18 mouse cellular contexts compared by ENCODE assay signal in the genomic region with DNA sequence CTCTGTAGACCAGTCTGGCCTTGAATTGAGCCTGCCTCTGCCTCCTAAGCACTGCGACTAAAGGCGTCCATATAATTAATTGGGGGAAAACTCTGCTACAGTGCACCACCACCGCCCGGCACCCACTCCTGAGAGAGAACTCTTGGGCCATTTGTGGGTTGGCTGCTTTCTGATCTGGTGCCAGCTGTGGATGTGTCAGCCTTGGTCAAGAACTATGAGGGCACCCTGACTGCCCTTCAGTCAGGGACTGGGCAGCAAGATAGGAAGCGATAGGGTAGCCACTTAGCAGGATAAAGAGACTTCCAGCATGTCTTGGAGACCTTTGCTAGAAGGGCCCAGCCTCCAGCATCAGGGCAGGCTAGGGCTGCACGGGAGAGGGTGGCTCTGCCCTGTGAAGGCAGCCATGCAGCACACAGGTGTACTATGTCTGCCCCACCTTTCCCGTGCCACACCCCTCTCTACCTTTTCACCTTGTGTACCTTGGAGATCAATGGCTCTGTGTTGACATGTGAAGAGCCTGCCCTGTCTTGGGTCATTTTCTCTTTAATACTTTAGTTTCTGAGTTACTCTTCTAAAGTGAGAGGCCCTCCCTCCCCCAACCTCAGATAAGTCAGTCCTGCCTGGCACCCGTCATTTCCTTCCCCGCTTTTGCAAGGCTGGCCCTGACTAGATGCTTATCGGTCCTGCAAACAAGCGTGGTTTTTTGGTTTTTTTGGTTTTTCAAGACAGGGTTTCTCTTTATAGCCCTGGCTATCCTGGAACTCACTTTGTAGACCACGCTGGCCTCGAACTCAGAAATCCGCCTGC. TPM values are rescaled to one million over a fixed set of nuclear protein-coding genes. Genes with fewer than 3 reads are reported as not detected.
DNase-seq lines count a peak whose midpoint lies in the region; ATAC-seq and TF ChIP-seq lines count a peak whose summit lies in the region.
"Had no signal": no experiment of that assay in that cellular context is flagged by ENCODE, and none has a peak within 500 bp of the region (broad histone marks: within the 10 kb centered on the region; RNA-seq: fewer than 3 reads in every experiment).

No protein-coding gene starts in this region.

- ATAC-seq in intestine, embryonic 15.5 days: peak; percentile 79
- ATAC-seq in stomach, embryonic 16.5 days (ENCODE audit: insufficient read depth, low FRiP score): peak; percentile 63
- no peak for ATAC-seq in kidney, embryonic 15.5 days (replicated peaks; ENCODE audit: low FRiP score)
- ATAC-seq: midbrain, embryonic 16.5 days had no signal

- no peaks in the 10 kb centered on the region for H3K27me3 ChIP-seq in spleen, adult 2 months (ENCODE audit: control insufficient read depth, insufficient read depth, low read length)
- no peaks in the 10 kb centered on the region for H3K27me3 ChIP-seq in intestine, embryonic 15.5 days (replicated peaks)
- H3K27me3 ChIP-seq in stomach, embryonic 16.5 days (ENCODE audit: control insufficient read depth, insufficient read depth, low read length): no peaks in the 10 kb centered on the region
- no peaks in the 10 kb centered on the region for H3K27me3 ChIP-seq in kidney, embryonic 15.5 days
- H3K27me3 ChIP-seq: heart, embryonic 13.5 days; hindbrain, embryonic 13.5 days; limb, embryonic 13.5 days had no signal

- no peak for TF ChIP-seq CTCF in spleen, adult 2 months (IDR thresholded peaks at IDR 0.05; ENCODE audit: extremely low read depth, insufficient read depth, insufficient read length, insufficient replicate concordance)

- no peak overlapping the region for H3K4me3 ChIP-seq in spleen, adult 2 months (ENCODE audit: extremely low read depth, insufficient read depth, insufficient read length)
- H3K4me3 ChIP-seq in intestine, embryonic 15.5 days (replicated peaks): no peak overlapping the region
- no peak overlapping the region for H3K4me3 ChIP-seq in stomach, embryonic 16.5 days (replicated peaks; ENCODE audit: low read length)
- no peak overlapping the region for H3K4me3 ChIP-seq in kidney, embryonic 15.5 days (replicated peaks)
- H3K4me3 ChIP-seq: erythroblast, embryonic 14.5 days; heart, embryonic 13.5 days; hindbrain, embryonic 13.5 days; limb, embryonic 13.5 days had no signal

- TF ChIP-seq POLR2A in spleen, adult 2 months (IDR thresholded peaks at IDR 0.05; ENCODE audit: low read depth, low read length): no peak

- H3K9me3 ChIP-seq in intestine, embryonic 15.5 days: no peaks in the 10 kb centered on the region
- 0 out of 2 replicates have a peak, but pooled peaks cover 3% of the 10 kb centered on the region for H3K9me3 ChIP-seq in stomach, embryonic 16.5 days (replicated peaks; ENCODE audit: control insufficient read depth, low read length)
- no peaks in the 10 kb centered on the region for H3K9me3 ChIP-seq in kidney, embryonic 15.5 days (replicated peaks)
- H3K9me3 ChIP-seq: hindbrain, embryonic 13.5 days had no signal

- 66% methylated on average over 14 of the region's 14 CpGs for WGBS in spleen, adult 2 months
- 78% methylated on average over 14 of the region's 14 CpGs for WGBS in intestine, embryonic 15.5 days
- WGBS in stomach, embryonic 16.5 days: 75% methylated on average over 14 of the region's 14 CpGs
- 86% methylated on average over 14 of the region's 14 CpGs for WGBS in kidney, embryonic 15.5 days

- H3K27ac ChIP-seq in spleen, adult 2 months (ENCODE audit: insufficient read depth, low read length): peak overlapping the region; percentile 7; the same call in 1 of the 2 replicates
- H3K27ac ChIP-seq in intestine, embryonic 15.5 days: peak overlapping the region; percentile 56
- H3K27ac ChIP-seq in stomach, embryonic 16.5 days (ENCODE audit: low read length): peak overlapping the region; percentile 79
- H3K27ac ChIP-seq in kidney, embryonic 15.5 days: no peak overlapping the region
- H3K27ac ChIP-seq: heart, embryonic 13.5 days; hindbrain, embryonic 13.5 days; limb, embryonic 13.5 days had no signal

- peaks cover 4% of the 10 kb centered on the region; the same call in 1 of the 2 replicates for H3K4me1 ChIP-seq in spleen, adult 2 months (ENCODE audit: control insufficient read depth, insufficient read depth, insufficient read length)
- H3K4me1 ChIP-seq in intestine, embryonic 15.5 days (replicated peaks): peaks cover 22% of the 10 kb centered on the region
- H3K4me1 ChIP-seq in stomach, embryonic 16.5 days (ENCODE audit: control insufficient read depth, insufficient read depth, low read length): peaks cover 8% of the 10 kb centered on the region
- peaks cover 12% of the 10 kb centered on the region; the same call in 1 of the 2 replicates for H3K4me1 ChIP-seq in kidney, embryonic 15.5 days
- H3K4me1 ChIP-seq: hindbrain, embryonic 13.5 days had no signal

- H3K9ac ChIP-seq in intestine, embryonic 15.5 days: no peak overlapping the region
- 0 out of 2 replicates have a peak overlapping the region, but pooled peaks have one; percentile 5 for H3K9ac ChIP-seq in stomach, embryonic 16.5 days (ENCODE audit: low read length)
- H3K9ac ChIP-seq in kidney, embryonic 15.5 days: no peak overlapping the region
- H3K9ac ChIP-seq: heart, embryonic 13.5 days; hindbrain, embryonic 13.5 days; limb, embryonic 13.5 days had no signal

- H3K4me2 ChIP-seq in intestine, embryonic 15.5 days (replicated peaks): no peak overlapping the region
- H3K4me2 ChIP-seq in stomach, embryonic 16.5 days (ENCODE audit: low read depth, low read length): no peak overlapping the region
- H3K4me2 ChIP-seq in kidney, embryonic 15.5 days: no peak overlapping the region
- H3K4me2 ChIP-seq: heart, embryonic 13.5 days; hindbrain, embryonic 13.5 days; limb, embryonic 13.5 days had no signal

- DNase-seq in spleen, adult 2 months (ENCODE audit: low read depth in 1 of 2, low spot score in 2 of 2): no peak
- no peak for DNase-seq in spleen, adult 18-20 months
- peak; percentile 66 for DNase-seq in adrenal gland, adult 8-10 months
- no peak for DNase-seq in cerebellum, adult 8-10 months
- DNase-seq in cerebellum, adult 11-12 months: no peak
- DNase-seq: embryo, embryonic 11 days; gastrocnemius, postnatal 36 days; kidney, postnatal 14 days; lung, postnatal 10 days; thymus, adult 18-20 months had no signal

- H3K36me3 ChIP-seq in spleen, adult 2 months (ENCODE audit: control insufficient read depth, insufficient read depth, low read length): peaks cover 36% of the 10 kb centered on the region
- H3K36me3 ChIP-seq in intestine, embryonic 15.5 days: peaks cover 26% of the 10 kb centered on the region
- peaks cover 25% of the 10 kb centered on the region; the same call in 1 of the 2 replicates for H3K36me3 ChIP-seq in stomach, embryonic 16.5 days (ENCODE audit: control insufficient read depth, insufficient read depth, low read length)
- peaks cover 70% of the 10 kb centered on the region for H3K36me3 ChIP-seq in kidney, embryonic 15.5 days

RNA-seq across cellular contexts. Expression of a gene that starts 8.6 kb away (rescaled TPM):
- 275 and 360 TPM in 2 replicates for polyA plus RNA-seq in spleen, adult 2 months (2012; rRNA removed)
- 10 to 100 TPM; 40.4 to 56.6 (median 46.2) TPM for total RNA-seq in adrenal gland, adult 8-10 months (2022)
- 29.8 and 35.7 TPM in 2 replicates for polyA plus RNA-seq in intestine, embryonic 15.5 days (2015; fragmentation: Nextera tagmentation; extraction: Ambion mirVana)
- 37.9 and 41.7 TPM in 2 replicates for polyA plus RNA-seq in stomach, embryonic 16.5 days (2015; fragmentation: Nextera tagmentation; extraction: Ambion mirVana)
- polyA plus RNA-seq in kidney, embryonic 15.5 days (2015; fragmentation: Nextera tagmentation; extraction: Ambion mirVana): 40.5 and 45.3 TPM in 2 replicates

RNA-seq across cellular contexts. Expression of a gene that starts 17.1 kb away (rescaled TPM):
- polyA plus RNA-seq in spleen, adult 2 months (2012; rRNA removed): 66.0 and 79.2 TPM in 2 replicates
- 100 to 1,000 TPM; 248 to 401 (median 344) TPM for total RNA-seq in adrenal gland, adult 8-10 months (2022)
- 539 and 577 TPM in 2 replicates for polyA plus RNA-seq in intestine, embryonic 15.5 days (2015; fragmentation: Nextera tagmentation; extraction: Ambion mirVana)
- polyA plus RNA-seq in stomach, embryonic 16.5 days (2015; fragmentation: Nextera tagmentation; extraction: Ambion mirVana): 399 and 401 TPM in 2 replicates
- polyA plus RNA-seq in kidney, embryonic 15.5 days (2015; fragmentation: Nextera tagmentation; extraction: Ambion mirVana): 448 and 457 TPM in 2 replicates

RNA-seq across cellular contexts. Expression of a gene that starts 32.1 kb away (rescaled TPM):
- 3.1 and 4.6 TPM in 2 replicates for polyA plus RNA-seq in spleen, adult 2 months (2012; rRNA removed)
- total RNA-seq in adrenal gland, adult 8-10 months (2022): 10 to 100 TPM in 2 of 4 experiments, 1 to 10 TPM in 2; 9.1 to 12.3 (median 10.3) TPM
- 329 and 347 TPM in 2 replicates for polyA plus RNA-seq in intestine, embryonic 15.5 days (2015; fragmentation: Nextera tagmentation; extraction: Ambion mirVana)
- polyA plus RNA-seq in stomach, embryonic 16.5 days (2015; fragmentation: Nextera tagmentation; extraction: Ambion mirVana): 423 and 500 TPM in 2 replicates
- polyA plus RNA-seq in kidney, embryonic 15.5 days (2015; fragmentation: Nextera tagmentation; extraction: Ambion mirVana): 340 and 433 TPM in 2 replicates

Comparison
In these comparisons a context has a peak if more than half of its experiments do, and no peak if none do; other contexts are left out.
1. RNA of a gene that starts 32.1 kb away (polyA plus RNA-seq): 340 to 433 TPM in kidney, embryonic 15.5 days, 423 to 500 TPM in stomach, embryonic 16.5 days and 329 to 347 TPM in intestine, embryonic 15.5 days; 3.1 to 4.6 TPM in spleen, adult 2 months; every median in the first group is over 10 times any median in the second.